Mouse (Mus musculus) ES-E14 (cell line): Measurements from ENCODE around the gene Acaa1a. TPM values are rescaled to one million over a fixed set of nuclear protein-coding genes. Genes with fewer than 3 reads are reported as not detected.

Source experiments
- DNase-seq: peaks from one replicate; pipeline ENCODE4 v3.0.0-alpha.2; 2013; ENCODE audit warnings: low read depth, low spot score
- H3K27ac ChIP-seq: 2 replicates; pipeline ENCODE4 v1.5.1; 2012; ENCODE audit warnings: low read depth, mild to moderate bottlenecking, low read length, moderate library complexity, mixed read lengths; ENCODE audit not compliant: poor library complexity, insufficient read depth, severe bottlenecking
- H3K36me3 ChIP-seq: 2 replicates; pipeline ENCODE4 v1.6.1; 2012; ENCODE audit warnings: mild to moderate bottlenecking, low read length, moderate library complexity, mixed read lengths; ENCODE audit not compliant: control insufficient read depth, poor library complexity, insufficient read depth, severe bottlenecking
- H3K4me1 ChIP-seq, 2 experiments: fragments of 150-350 bp in 1 of 2; sonication (generic) in 1 of 2; 2 replicates each; pipeline ENCODE4 v1.6.1; 2012; ENCODE audit warnings: low read length in 2 of 2, mild to moderate bottlenecking in 1 of 2, mixed read lengths in 1 of 2; ENCODE audit not compliant: control insufficient read depth in 2 of 2, insufficient read depth in 2 of 2, poor library complexity in 1 of 2
- H3K4me3 ChIP-seq, 2 experiments: fragments of 150-350 bp in 1 of 2; sonication (generic) in 1 of 2; 2 replicates each; pipeline ENCODE4 v1.5.1; 2012; ENCODE audit warnings: low read length in 2 of 2, low read depth in 1 of 2, mild to moderate bottlenecking in 1 of 2, mixed read lengths in 1 of 2; ENCODE audit not compliant: insufficient read depth in 1 of 2, poor library complexity in 1 of 2, severe bottlenecking in 1 of 2
- H3K9ac ChIP-seq: 2 replicates; pipeline ENCODE4 v1.6.1; 2012; ENCODE audit warnings: low read depth, mild to moderate bottlenecking, low read length, mixed read lengths; ENCODE audit not compliant: poor library complexity, insufficient read depth, severe bottlenecking
- H3K9me3 ChIP-seq: fragments of 150-350 bp; sonication (generic); 2 replicates; pipeline ENCODE4 v1.6.1; 2012; ENCODE audit warnings: low read depth, mild to moderate bottlenecking, low read length; ENCODE audit not compliant: control insufficient read depth, insufficient read depth
- CHD2 ChIP-seq: IDR thresholded peaks from 2 replicates; pipeline ENCODE4 v1.6.1; 2014; ENCODE audit warnings: mild to moderate bottlenecking, low read depth, low read length, inconsistent platforms
- HCFC1 ChIP-seq: IDR thresholded peaks from 2 replicates; pipeline ENCODE4 v1.6.1; 2012; ENCODE audit warnings: low read length, inconsistent platforms, borderline replicate concordance; ENCODE audit not compliant: insufficient read depth
- MAFK ChIP-seq: IDR thresholded peaks from 2 replicates; pipeline ENCODE4 v1.6.1; 2014; ENCODE audit warnings: mild to moderate bottlenecking, low read depth, low read length, inconsistent platforms; ENCODE audit not compliant: insufficient read depth
- ZC3H11A ChIP-seq: IDR thresholded peaks from 2 replicates; pipeline ENCODE4 v1.6.1; 2012; ENCODE audit warnings: low read depth, mild to moderate bottlenecking, inconsistent platforms, low read length, borderline replicate concordance
- ZNF384 ChIP-seq: IDR thresholded peaks from 2 replicates; pipeline ENCODE4 v1.6.1; 2012; ENCODE audit warnings: low read depth, low read length, inconsistent platforms
- in situ Hi-C, 2 experiments: fragments of 600-800 bp; cut with MboI; formaldehyde crosslinking; loops; one replicate each; pipeline ENCODE4 v1.15.1; 2025; ENCODE audit warnings: low sequenced_read_pairs in 2 of 2, inconsistent platforms in 1 of 2; ENCODE audit not compliant: unreplicated experiment in 2 of 2
- total RNA-seq: library from RNA; depleted of rRNA; stranded (reverse); fragments of 300-350 nt; gene quantifications from 2 replicates; pipeline ENCODE4 v1.2.3, GENCODE M21; 2012; rRNA removed

The Acaa1a gene
- total RNA-seq: 54.9 and 58.2 TPM in 2 replicates

- DNase-seq: no peak
Observed at GRCm38 (mm10) chr9:119339558-119340211, at the start of gene Acaa1a. Acaa1a (plus strand) TSS chr9:119339676.

DNA sequence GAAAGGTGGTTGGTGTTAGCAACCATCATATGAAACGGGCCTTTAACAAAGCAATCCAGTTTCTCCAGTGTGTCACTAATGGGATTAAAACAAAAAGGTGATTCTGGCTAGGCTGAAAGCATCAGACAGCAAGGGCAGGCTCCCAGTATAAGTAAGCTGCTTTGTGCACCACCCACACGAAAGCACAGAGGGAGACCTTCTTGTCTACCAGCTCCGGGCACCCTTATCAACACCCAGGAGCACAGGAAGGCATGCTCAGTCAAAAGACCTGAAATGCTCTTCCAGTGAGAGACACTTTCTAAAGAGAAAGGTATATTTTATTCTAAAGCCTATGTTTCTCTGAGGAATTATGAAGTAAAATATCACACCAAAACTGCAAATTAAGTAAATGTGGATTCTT lies 48.7 kb upstream of the Acaa1a start:
- Histone ChIP-seq H3K9me3 (no peaks in the 10 kb centered on the region), H3K4me3 (no peak overlapping the region), H3K36me3 (peaks cover 4% of the 10 kb centered on the region), H3K9ac (no peak overlapping the region), H3K27ac (no peak overlapping the region), H3K4me1 (no peaks in the 10 kb centered on the region)
- DNase-seq: no peak
- in situ Hi-C loops: no loop called here
- no peak for TF ChIP-seq ZNF384
- no peak for TF ChIP-seq CHD2
- TF ChIP-seq HCFC1: no peak
- no peak for TF ChIP-seq ZC3H11A
- TF ChIP-seq MAFK: no peak

More at GRCm38 (mm10) chr9:119339558-119340211, at the start of gene Acaa1a:
- H3K9ac ChIP-seq: peak within 1 kb of the TSS; percentile 78
- TF ChIP-seq ZNF384 (no peak), CHD2 (no peak), MAFK (no peak), ZC3H11A (no peak), HCFC1 (no peak)
- H3K4me3 ChIP-seq: peak within 1 kb of the TSS; percentile 68 to 81
- in situ Hi-C loops: no loop called here
- 0 out of 2 replicates have a peak within 1 kb of the TSS, but pooled peaks have one; percentile 68 for H3K27ac ChIP-seq
- H3K36me3 ChIP-seq: peaks cover 13% of the 10 kb centered on the region; the same call in 1 of the 2 replicates
- H3K4me1 ChIP-seq: peaks cover 3 to 14% of the 10 kb centered on the region in 2 experiments; a peak in 2 of 4 replicates
- H3K9me3 ChIP-seq: no peaks in the 10 kb centered on the region

DNA sequence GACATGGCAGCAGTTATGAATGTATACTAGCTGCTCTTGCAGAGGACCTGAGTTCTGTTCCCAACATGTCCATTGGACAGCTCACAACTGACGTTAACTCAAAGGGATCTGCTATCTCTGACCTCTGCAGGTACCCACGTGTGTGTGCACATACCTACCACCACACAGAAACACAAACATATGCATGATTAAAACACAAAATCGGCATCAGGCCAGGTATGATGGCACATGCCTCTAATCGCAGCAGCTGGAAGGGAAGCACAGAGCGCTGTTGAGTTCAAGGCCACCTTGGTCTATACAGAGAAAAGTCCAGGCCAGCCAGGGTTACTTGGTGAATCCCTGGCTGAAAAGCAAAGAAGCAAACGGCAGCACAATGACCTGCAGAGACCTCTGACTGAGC lies 41.8 kb upstream of the Acaa1a start:
- in situ Hi-C loops: no loop called here
- no peak overlapping the region for H3K4me3 ChIP-seq
- H3K27ac ChIP-seq: peak overlapping the region; percentile 43; the same call in 1 of the 2 replicates
- H3K9ac ChIP-seq: no peak overlapping the region
- TF ChIP-seq HCFC1: no peak
- no peak for TF ChIP-seq CHD2
- no peak for TF ChIP-seq ZNF384
- TF ChIP-seq ZC3H11A: no peak
- TF ChIP-seq MAFK: no peak
- 0 out of 4 replicates have a peak, but pooled peaks cover 0 to 3% of the 10 kb centered on the region in 2 experiments for H3K4me1 ChIP-seq
- H3K36me3 ChIP-seq: peaks cover 13% of the 10 kb centered on the region; the same call in 1 of the 2 replicates
- no peak for DNase-seq
- H3K9me3 ChIP-seq: no peaks in the 10 kb centered on the region

GRCm38 (mm10) chr9:119298563-119298962 lies 40.9 kb upstream of the Acaa1a start:
- Histone ChIP-seq H3K36me3 (peaks cover 13% of the 10 kb centered on the region; the same call in 1 of the 2 replicates), H3K4me1 (0 out of 4 replicates have a peak, but pooled peaks cover 0 to 3% of the 10 kb centered on the region in 2 experiments), H3K4me3 (no peak overlapping the region), H3K9me3 (no peaks in the 10 kb centered on the region), H3K27ac (no peak overlapping the region), H3K9ac (no peak overlapping the region)
- in situ Hi-C loops: no loop called here
- TF ChIP-seq HCFC1: no peak
- no peak for TF ChIP-seq CHD2
- TF ChIP-seq ZNF384: no peak
- TF ChIP-seq ZC3H11A: no peak
- no peak for TF ChIP-seq MAFK
- no peak for DNase-seq

DNA sequence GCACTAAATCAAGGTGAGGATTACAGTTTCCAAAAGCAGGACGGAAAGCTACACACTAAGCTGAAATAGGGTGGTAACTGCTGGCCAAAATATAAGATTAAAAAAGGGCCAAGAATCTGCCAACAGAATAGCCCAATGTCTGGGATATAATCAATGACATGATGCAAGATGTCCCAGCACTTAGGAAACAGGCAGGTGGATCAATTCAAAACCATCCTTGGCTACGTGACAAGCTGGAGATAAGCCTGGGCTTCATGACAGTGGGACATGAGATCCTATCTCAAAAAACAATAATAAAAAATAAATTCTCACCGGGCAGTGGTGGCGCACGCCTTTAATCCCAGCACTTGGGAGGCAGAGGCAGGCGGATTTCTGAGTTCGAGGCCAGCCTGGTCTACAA lies 33.6 kb upstream of the Acaa1a start:
- DNase-seq: no peak
- H3K9me3 ChIP-seq: no peaks in the 10 kb centered on the region
- peaks cover 0 to 2% of the 10 kb centered on the region in 2 experiments; a peak in 2 of 4 replicates for H3K4me1 ChIP-seq
- H3K9ac ChIP-seq: no peak overlapping the region
- H3K27ac ChIP-seq: no peak overlapping the region
- peaks cover 11% of the 10 kb centered on the region; the same call in 1 of the 2 replicates for H3K36me3 ChIP-seq
- H3K4me3 ChIP-seq: no peak overlapping the region
- in situ Hi-C loops: no loop called here
- TF ChIP-seq CHD2 (no peak), HCFC1 (no peak), MAFK (no peak), ZC3H11A (no peak), ZNF384 (no peak)
